Mouse (Mus musculus): ENCODE data around the gene Btrc. TPM values are rescaled to one million over a fixed set of nuclear protein-coding genes. Genes with fewer than 3 reads are reported as not detected.
A peak's percentile ranks its signal among the peaks of the same experiment; 100 is the strongest.
"Not testable (repeated sequence)": the region's sequence is repeated elsewhere in the genome, so short reads cannot be mapped to it uniquely, and the experiment has no call there.

The Btrc gene
- total RNA-seq, 2 experiments from 2014 or later: 105 to 107 TPM

DNA sequence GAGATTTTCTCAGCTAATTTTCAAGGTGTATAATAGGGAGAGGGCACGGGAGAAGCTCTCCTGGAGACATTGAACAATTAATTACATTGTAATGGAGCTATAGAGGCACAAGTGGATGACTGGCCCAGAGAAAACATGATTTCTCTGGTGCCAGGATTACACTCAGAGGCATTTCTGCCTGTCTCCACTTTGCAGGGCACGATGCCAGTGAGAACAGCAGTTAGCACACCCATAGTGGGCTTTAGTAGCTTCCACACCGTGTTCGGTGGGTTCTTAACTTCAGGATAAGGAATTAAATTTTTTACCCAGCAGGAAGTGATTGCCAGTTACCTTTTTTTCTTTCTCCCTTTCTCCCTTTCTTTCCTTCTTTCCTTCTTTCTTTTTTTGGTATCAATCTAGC, 147.9 kb downstream of the Btrc start:
- intact Hi-C loops (cut with DNase I): no loop called here
- DNase-seq (ENCODE audit: low spot score in 2 of 2): no peak

- intact Hi-C loops (cut with DNase I): no loop called here
- no peak for DNase-seq (ENCODE audit: low spot score in 2 of 2)
Measured at GRCm38 (mm10) chr19:45515341-45515740, 151.8 kb downstream of the Btrc start.

DNA sequence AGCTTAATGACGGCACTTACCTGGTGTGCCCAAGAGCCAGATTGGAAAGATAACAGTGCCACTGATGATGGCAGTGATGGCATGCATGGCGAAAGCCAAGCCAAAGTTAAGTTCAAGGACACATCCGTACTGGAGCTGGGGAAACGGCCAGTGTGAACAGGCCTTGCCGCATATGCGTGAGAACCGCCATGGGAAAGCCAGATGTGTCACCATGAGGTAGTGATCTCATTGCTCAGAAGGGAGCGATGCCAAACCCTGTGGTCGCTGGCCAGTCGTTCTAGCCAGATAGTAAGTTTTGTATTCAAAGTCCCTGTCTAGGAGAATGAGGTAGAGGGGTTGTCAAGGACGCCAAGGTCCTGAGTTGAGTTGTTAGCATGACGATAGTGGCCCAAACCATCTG, 152.7 kb downstream of the Btrc start:
- no peak for DNase-seq (ENCODE audit: low spot score in 2 of 2)
- intact Hi-C loops (cut with DNase I): no loop called here

GRCm38 (mm10) chr19:45527382-45527781, 163.8 kb downstream of the Btrc start:
- DNase-seq (ENCODE audit: low spot score in 2 of 2): no peak
- intact Hi-C loops (cut with DNase I): no loop called here

DNA sequence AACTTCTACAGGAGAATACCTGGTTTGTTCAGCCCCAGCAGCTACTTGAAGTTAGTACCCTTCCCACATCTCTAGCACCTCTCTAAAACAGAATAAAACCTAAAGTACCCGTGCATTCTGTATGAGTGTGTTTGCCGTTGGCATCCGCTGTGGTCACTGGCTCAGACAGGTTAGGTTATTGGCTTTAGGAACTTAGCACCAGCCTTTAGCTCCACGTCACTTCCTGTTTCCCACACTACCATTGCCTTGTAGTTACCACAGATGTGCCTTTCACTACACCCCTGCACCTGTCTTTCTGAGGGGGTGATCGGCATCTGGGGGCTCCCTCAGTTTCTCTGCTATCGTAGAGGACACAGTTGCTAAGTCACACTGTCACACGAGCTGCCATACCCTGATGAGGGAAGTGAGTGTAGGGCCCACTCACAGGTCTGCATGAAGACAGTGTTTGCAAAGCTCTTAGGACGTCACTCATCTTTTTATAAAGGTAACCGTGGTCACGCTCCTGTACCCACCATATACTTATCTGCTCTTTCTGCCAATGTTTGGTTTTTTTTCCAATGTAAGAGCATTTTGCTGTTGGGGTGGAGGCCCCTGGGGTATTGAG, 164.5 kb downstream of the Btrc start:
- no peak for DNase-seq (ENCODE audit: low spot score in 2 of 2)
- intact Hi-C loops (cut with DNase I): no loop called here

DNA sequence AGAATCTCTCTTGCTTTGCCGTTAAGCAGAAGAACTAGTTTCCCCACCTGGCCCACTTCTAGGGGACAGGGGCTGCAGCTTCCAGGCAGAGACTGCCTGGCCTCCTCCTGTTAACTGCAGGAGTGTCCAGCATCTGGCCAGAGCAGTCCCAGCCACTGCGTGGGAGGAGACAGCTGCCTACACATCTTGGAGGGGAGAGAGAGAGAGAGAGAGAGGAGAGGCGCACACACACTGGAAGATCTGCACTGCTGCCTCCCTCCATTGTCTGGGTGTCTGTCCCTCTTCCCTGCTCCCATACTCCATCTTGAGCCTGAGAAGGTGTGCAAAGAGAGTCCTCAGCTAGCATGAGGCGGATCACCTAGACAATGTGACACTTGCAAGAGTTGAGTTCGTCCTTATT, 165.8 kb downstream of the Btrc start:
- intact Hi-C loops (cut with DNase I): no loop called here
- no peak for DNase-seq (ENCODE audit: low spot score in 2 of 2)

GRCm38 (mm10) chr19:45530200-45530995, 166.9 kb downstream of the Btrc start:
- intact Hi-C loops (cut with DNase I): no loop called here

DNA sequence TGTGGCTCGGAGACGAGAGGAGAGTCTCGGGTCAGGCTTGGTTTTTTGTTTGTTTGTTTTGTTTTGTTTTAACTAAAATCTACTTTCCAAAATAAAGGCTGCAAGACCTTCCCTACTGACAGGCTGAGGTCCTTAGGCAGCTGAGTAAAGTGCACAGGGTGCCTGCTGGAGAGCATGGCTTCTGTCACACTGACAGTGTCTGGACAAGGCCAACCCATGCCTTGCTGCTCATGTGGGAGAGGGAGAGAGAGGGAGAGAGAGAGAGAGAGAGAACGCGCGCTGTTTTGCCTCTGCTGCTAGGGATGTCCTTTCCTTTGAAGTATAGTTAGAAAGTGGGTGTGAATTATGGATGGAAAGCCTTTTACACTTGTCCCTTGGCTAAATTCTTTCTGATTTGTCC, 168.0 kb downstream of the Btrc start:
- intact Hi-C loops (cut with DNase I): no loop called here

More at GRCm38 (mm10) chr19:45530200-45530995, 166.9 kb downstream of the Btrc start:
- no peak for DNase-seq (ENCODE audit: low spot score in 2 of 2)

DNA sequence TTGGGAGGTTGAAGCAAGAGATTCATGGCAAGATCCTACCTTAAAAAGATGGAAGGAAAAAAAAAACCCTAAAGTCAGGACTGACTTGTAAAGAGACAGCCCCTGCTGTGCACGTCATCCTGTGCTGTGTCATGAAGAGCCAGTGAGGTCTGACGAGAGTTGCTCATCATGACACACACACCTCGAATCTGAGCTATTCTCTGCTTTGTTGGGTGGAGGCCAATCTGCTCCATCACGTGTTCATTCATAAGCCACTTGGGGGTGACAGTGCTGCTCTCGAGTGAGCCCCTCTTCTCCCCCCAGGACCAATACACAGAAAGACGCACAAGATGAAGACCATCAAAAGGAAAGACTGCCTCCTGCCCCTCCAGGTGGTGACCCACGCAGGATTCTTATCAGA, 170.1 kb downstream of the Btrc start:
- intact Hi-C loops (cut with DNase I): no loop called here
- DNase-seq (ENCODE audit: low spot score in 2 of 2): no peak

More for the DNA sequence above, 168.0 kb downstream of the Btrc start:
- DNase-seq (ENCODE audit: low spot score in 2 of 2): no peak

GRCm38 (mm10) chr19:45535214-45535735, 171.7 kb downstream of the Btrc start:
- DNase-seq (ENCODE audit: low spot score in 2 of 2): no peak
- intact Hi-C loops (cut with DNase I): no loop called here

DNA sequence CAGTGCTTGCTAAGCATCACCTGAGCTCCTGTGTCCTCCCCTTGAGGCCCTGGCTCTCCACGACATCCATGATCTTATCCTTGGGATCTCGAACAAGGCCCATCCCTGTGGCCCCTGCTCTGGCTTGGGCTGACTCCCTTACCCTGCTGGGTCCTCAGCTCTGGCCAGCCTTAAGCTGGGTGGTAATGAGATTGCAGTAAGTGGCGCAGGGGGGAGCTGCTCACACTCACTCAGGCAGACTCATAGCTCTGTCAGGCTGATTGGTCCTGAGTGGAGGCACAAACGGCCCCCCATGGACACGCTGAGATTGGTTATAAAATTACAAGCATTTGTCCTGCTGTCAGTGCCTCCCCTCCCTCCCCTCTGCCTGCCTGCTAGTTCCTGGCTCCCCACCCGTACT, 172.4 kb downstream of the Btrc start:
- intact Hi-C loops (cut with DNase I): no loop called here
- DNase-seq (ENCODE audit: low spot score in 2 of 2): no peak

- intact Hi-C loops (cut with DNase I): no loop called here
- peak; percentile 45 to 58 for DNase-seq (ENCODE audit: low spot score in 2 of 2)
Measured at GRCm38 (mm10) chr19:45537505-45537904, 174.0 kb downstream of the Btrc start.

DNA sequence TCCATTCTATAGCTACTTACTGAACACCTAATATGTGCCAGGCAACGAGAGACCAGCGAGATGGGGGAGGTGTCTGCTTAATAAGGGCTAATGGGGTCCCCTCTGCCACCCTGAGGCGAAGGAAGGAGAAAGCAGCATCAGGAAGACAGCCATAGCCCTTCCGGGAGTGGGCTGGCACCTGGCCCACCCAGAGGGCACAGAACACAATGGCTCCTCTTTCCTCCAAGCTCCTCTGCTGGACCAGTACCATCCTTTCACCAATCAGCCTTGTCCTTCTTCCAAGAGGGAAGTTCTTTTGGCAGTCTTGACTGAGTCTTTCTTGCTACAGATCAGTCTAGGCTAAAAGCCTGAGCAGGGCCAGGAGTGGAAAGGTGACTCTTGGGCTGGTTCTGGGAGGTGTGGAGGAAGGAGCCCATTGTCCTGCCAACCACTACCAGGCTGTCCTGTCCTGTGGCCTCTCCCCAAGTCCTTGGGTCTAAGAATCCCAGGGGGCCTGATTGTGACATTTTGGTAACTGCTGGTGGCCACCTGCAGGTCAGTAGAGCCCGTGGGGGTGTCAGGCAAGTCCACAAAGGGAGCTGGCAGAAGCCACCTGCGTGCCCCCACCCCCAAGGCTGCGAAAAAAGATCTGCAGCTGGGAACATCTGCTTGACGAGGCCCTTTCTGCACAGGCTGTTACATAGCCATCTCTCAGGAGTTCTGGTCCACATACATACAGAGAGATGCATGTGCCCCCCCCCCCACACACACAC, 177.3 kb downstream of the Btrc start:
- DNase-seq (ENCODE audit: low spot score in 2 of 2): peak in 1 of 2 experiments; percentile 36
- intact Hi-C loops (cut with DNase I): loop anchor here (5.0 kb wide), 2 partner anchors 54 to 239 kb away; no protein-coding TSS in a partner anchor

DNA sequence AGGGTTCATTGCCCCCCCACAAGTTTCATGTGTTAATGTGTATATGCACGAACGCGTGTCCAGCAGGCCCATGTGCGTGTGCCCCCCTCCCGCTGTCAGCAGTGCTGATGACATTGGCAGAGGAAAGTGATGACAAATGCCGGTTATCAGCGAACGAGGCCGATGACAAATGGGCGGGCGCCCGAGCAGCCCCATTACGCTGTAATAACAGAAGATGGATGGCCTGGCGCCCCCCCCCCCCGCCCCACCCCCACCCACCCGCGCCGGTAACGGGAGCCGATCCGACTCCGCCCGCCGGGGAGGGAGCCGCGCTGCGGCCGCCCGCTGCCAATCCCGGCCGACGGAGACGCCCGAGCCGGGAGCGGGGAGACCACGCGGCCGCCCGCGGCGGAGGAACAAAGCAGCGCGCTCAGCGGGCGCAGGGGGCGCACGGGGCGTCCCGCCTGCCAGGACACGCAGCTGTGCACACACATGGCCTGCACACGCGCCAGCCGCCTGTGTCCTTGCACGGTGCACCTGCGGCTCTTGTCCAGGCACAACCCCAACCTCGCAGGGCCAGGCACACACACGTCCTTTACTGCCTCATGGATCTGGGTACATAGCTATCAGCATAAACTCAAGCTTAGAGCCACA, 178.0 kb downstream of the Btrc start:
- peak; percentile 43 to 63 for DNase-seq (ENCODE audit: low spot score in 2 of 2)
- intact Hi-C loops (cut with DNase I): loop anchor here (5.0 kb wide), 2 partner anchors 54 to 239 kb away; no protein-coding TSS in a partner anchor

- no peak for DNase-seq (ENCODE audit: low spot score in 2 of 2)
- intact Hi-C loops (cut with DNase I): loop anchor here (5.0 kb wide), 2 partner anchors 55 to 240 kb away; no protein-coding TSS in a partner anchor
Measured at GRCm38 (mm10) chr19:45542061-45542460, 178.5 kb downstream of the Btrc start.

DNA sequence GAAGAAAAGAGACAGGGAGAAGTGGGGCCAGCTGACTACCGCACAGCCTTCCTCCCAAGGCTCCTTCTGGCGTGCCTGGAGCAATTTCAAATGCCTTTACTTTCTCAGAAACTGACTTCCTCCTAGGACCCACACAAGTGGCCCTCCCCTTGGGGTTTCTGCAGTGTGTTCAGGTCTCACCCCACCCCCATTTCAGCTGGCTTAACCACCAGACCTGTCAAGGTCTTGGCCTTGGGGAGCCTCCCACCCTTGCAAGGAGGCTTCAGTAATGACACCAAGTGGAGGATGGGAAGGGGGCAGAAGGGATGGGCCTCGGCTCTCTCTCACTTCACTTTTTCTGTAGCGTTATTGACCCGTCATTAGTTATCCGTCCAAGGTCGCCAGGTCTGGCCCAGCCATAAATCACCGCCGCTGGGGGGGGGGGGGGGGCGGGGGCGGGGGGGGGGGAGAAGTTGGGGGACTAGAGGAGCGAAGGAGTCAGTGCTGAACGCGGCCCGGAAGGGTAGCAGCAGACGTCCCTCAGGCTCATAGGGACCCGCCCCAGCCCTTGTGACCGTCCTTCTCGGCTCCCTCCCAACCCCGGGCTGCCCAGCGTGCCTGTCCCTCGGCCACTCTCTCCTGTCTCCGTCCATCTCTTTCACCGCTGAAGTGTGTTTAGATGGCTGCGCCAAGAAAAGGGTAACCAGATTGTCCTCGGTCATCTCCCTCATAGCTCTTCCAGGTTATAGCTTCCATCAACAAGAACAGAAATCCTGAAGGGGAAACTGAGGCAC, 180.8 kb downstream of the Btrc start:
- intact Hi-C loops (cut with DNase I): loop anchor here (5.0 kb wide), 2 partner anchors 57 to 242 kb away; no protein-coding TSS in a partner anchor

DNA sequence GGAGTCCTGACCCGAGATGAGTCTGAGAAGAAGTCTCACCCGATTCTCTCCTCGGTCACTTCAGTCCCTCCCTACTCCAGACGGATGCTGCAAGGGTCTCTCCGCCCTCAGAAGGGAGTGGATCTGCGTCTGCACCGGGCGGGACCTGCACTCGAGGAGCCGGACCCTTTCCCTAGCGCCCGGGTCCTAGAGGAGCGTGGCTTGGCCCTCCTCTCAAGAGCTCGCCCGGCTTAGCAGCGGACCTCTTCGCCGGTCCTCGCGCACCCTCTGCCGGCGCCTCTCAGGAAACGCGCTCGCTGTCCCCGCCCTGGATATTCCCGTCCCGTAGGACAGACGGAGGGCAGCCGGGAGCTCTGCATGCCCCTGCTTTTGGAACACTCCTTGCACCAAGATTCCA, 181.4 kb downstream of the Btrc start:
- intact Hi-C loops (cut with DNase I): loop anchor here (1.0 to 5.0 kb wide), 4 partner anchors 58 to 368 kb away; no protein-coding TSS in a partner anchor
- peak; percentile 76 to 77 for DNase-seq (ENCODE audit: low spot score in 2 of 2)

More for the DNA sequence above, 180.8 kb downstream of the Btrc start:
- DNase-seq (ENCODE audit: low spot score in 2 of 2): no peak

DNA sequence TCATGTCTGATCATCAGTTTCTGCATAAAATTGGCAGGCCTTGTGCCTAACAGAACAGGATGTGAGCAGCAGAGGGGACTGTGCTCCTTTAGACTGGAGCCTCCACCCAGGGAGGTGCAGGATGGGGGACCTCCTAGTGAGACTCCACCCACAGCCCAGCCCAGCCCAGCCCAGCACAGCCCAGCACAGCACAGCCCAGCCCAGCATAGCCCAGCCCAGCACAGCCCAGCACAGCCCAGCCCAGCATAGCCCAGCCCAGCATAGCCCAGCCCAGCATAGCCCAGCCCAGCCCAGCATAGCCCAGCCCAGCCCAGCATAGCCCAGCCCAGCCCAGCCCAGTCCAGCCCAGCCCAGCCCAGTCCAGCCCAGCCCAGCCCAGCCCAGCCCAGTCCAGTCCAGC, 184.7 kb downstream of the Btrc start:
- intact Hi-C loops (cut with DNase I): loop anchor here (5.0 kb wide), 1 partner anchor 371 kb away; no protein-coding TSS in a partner anchor
- not testable (repeated sequence) for DNase-seq (ENCODE audit: low spot score in 2 of 2)

Measured in left cerebral cortex, postnatal 25 days (tissue).